Mouse (Mus musculus) small intestine, adult 2 months (tissue): ENCODE data around the gene Dock9. TPM values are rescaled to one million over a fixed set of nuclear protein-coding genes. Genes with fewer than 3 reads are reported as not detected.
"Not testable (repeated sequence)": the region's sequence is repeated elsewhere in the genome, so short reads cannot be mapped to it uniquely, and the experiment has no call there.

ENCODE experiments used
- H3K27ac ChIP-seq: fragments of 200-500 bp; 2 replicates; pipeline ENCODE4 v1.5.1; 2012; ENCODE audit warnings: low read depth, low read length, control low read depth, inconsistent platforms; ENCODE audit not compliant: insufficient read depth
- H3K27me3 ChIP-seq: fragments of 200-500 bp; 2 replicates; pipeline ENCODE4 v1.6.1; 2012; ENCODE audit warnings: mild to moderate bottlenecking, moderate library complexity, low read length, inconsistent platforms; ENCODE audit not compliant: control insufficient read depth, insufficient read depth
- H3K36me3 ChIP-seq: fragments of 200-500 bp; 2 replicates; pipeline ENCODE4 v1.6.1; 2012; ENCODE audit warnings: mild to moderate bottlenecking, low read length, control low read depth, inconsistent platforms; ENCODE audit not compliant: control insufficient read depth, insufficient read depth
- H3K4me1 ChIP-seq: fragments of 200-500 bp; 2 replicates; pipeline ENCODE4 v1.6.1; 2012; ENCODE audit warnings: low read length, inconsistent platforms, mixed read lengths; ENCODE audit not compliant: control insufficient read depth, insufficient read depth, insufficient read length
- H3K4me3 ChIP-seq: fragments of 200-500 bp; 2 replicates; pipeline ENCODE4 v1.5.1; 2012; ENCODE audit warnings: low read depth, mild to moderate bottlenecking, control low read depth, inconsistent platforms, low read length, moderate library complexity
- CTCF ChIP-seq: fragments of 200-500 bp; IDR thresholded peaks from 2 replicates; pipeline ENCODE4 v1.5.1; 2012; ENCODE audit warnings: low read depth, mild to moderate bottlenecking, control low read depth, inconsistent platforms, low read length, moderate library complexity, mixed read lengths; ENCODE audit not compliant: insufficient replicate concordance, insufficient read length; ENCODE audit errors: extremely low read depth
- POLR2A ChIP-seq: fragments of 200-500 bp; IDR thresholded peaks from 2 replicates; pipeline ENCODE4 v1.6.1; 2012; ENCODE audit warnings: low read depth, mild to moderate bottlenecking, control low read depth, inconsistent platforms, low read length, moderate library complexity
- WGBS: fragments of 180-500 bp; shearing (Covaris S2); methylation state at CpG from one replicate; pipeline ENCODE4 v1.1.7; 2018; 5-methylcytosine and 5-hydroxymethylcytosine counted together
- polyA plus RNA-seq: library from polyadenylated mRNA; depleted of rRNA; stranded (reverse); fragments of >200 nt; gene quantifications from 2 replicates; pipeline ENCODE4 v1.2.3, GENCODE M21; 2012

Dock9 gene
- polyA plus RNA-seq, 1 experiment, result 5.7 TPM

DNA sequence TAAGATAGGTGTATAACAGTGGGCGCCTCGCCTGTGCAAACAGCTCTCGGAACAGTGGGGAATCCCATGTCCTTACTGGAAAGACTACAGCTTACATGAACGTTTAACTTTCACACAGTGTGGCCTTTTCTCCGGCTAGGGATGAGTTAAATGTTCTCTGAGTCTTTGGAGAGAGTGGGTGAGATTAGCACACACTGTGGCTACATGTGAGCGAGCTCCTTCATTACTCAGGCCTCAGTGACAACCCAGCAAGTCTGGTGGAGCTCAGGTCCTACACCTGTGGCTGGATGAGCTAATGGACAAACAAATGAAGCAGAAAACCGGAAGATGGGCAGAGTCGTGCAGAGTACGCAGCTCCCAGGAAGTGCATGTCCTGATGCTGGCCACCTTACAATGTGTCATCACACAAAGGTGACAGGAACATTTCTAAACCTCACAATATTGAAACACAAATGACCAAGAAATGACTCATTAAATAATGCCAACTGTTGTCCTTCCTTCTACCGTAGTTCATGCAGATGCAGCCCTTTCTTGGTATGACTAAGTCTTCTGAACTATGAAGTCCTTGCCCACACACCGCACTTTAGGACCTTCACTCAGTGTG is 103.5 kb downstream of the Dock9 start:
- Histone ChIP-seq H3K4me3 (no peak overlapping the region), H3K36me3 (no peaks in the 10 kb centered on the region), H3K27ac (no peak overlapping the region), H3K4me1 (no peaks in the 10 kb centered on the region; the same call in none of the 2 replicates), H3K27me3 (no peaks in the 10 kb centered on the region)
- WGBS, result 85% methylated on average over 11 of the region's 11 CpGs
- TF ChIP-seq POLR2A, result no peak
- TF ChIP-seq CTCF, result no peak

DNA sequence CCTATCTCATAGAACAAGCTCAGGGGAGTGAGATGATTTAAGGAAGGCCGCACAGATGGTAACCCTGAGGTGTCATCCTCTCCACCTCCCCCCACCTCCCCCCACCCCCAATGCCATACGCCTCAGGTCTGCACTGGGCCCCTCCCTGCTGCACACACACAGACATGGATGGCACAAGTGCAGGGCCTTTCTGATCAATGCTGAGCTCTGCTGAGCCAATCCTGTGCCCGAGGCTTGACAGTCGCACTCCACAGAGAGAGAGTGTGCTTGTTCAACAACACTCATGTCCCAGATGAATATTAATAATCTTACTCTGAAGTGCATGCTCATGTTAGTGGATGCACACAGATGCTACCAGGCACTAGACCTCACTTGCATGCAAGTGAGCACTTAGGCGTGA is 108.0 kb downstream of the Dock9 start:
- 82% methylated on average over 5 of the region's 5 CpGs for WGBS
- not testable (repeated sequence) for H3K36me3 ChIP-seq, H3K27ac ChIP-seq, H3K27me3 ChIP-seq, H3K4me3 ChIP-seq, H3K4me1 ChIP-seq

DNA sequence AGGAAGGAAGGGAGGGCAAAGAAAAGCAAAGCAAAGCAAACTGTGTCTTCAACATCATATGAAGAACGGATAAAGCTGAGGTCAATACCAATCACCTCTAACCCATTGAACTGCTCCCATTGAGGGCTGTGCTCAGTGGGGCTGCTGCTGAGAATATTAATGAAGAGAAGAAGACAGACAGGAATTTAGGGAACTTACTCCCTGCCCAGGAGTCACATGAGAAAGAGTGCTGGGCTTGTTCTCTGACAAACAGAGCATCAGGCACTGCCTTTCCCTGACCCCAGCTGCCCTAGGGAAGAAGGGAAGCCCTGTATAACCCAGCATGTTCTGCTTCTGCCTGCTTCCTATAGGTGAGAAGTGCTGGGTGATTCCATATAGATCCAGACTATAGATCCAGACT is 109.5 kb downstream of the Dock9 start:
- WGBS, result 82% methylated on average over 1 of the region's 1 CpGs
- no peak overlapping the region for H3K4me3 ChIP-seq
- TF ChIP-seq CTCF (no peak), POLR2A (no peak)

DNA sequence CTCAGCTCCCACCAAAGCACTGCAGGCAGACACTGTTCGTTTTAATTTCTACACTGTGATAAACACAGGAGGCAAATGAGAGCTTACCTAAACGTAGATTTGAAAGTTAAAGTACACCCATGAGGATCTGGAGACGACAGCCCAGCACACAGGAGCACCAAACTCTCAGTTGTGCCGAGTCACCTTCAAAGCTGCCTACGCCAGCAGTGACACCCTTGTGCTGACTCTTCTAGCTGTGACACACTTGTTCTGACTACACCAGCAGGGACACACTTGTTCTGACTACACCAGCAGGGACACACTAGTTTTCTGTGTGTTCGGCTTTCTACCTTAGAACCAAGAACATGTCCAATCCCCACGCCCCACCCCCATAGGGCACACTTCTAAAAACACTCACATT is 110.4 kb downstream of the Dock9 start:
- Histone ChIP-seq H3K27me3 (no peaks in the 10 kb centered on the region; the same call in 1 of the 2 replicates), H3K4me1 (no peaks in the 10 kb centered on the region), H3K4me3 (no peak overlapping the region), H3K36me3 (no peaks in the 10 kb centered on the region), H3K27ac (no peak overlapping the region)
- TF ChIP-seq POLR2A, result no peak
- no peak for TF ChIP-seq CTCF
- WGBS, result 82% methylated on average over 7 of the region's 7 CpGs

More for the DNA sequence above, 109.5 kb downstream of the Dock9 start:
- H3K36me3 ChIP-seq, result no peaks in the 10 kb centered on the region
- no peaks in the 10 kb centered on the region; the same call in 1 of the 2 replicates for H3K27me3 ChIP-seq
- no peaks in the 10 kb centered on the region for H3K4me1 ChIP-seq
- H3K27ac ChIP-seq, result no peak overlapping the region

DNA sequence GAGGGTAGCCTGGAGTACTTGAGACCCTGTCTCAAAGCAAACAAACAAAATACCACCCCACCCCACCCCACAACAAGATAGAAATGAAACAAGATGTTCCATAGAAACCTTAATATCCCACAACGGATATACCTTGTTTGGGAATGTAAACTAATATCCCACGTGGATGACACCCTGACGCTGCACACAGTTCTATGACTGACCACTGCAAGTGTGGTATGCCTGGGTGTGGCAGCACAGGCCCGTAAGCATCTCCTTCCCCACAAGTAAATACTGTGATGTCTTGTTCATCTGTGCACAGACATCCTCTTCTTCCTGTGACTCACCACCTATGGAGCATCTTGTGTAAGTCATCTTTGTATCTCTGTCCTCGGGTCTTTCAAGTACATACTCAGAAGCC is 118.7 kb downstream of the Dock9 start:
- Histone ChIP-seq H3K36me3 (no peaks in the 10 kb centered on the region), H3K4me3 (no peak overlapping the region), H3K4me1 (peaks cover 4% of the 10 kb centered on the region), H3K27me3 (no peaks in the 10 kb centered on the region), H3K27ac (no peak overlapping the region)
- 84% methylated on average over 5 of the region's 5 CpGs for WGBS
- no peak for TF ChIP-seq POLR2A
- TF ChIP-seq CTCF, result no peak

DNA sequence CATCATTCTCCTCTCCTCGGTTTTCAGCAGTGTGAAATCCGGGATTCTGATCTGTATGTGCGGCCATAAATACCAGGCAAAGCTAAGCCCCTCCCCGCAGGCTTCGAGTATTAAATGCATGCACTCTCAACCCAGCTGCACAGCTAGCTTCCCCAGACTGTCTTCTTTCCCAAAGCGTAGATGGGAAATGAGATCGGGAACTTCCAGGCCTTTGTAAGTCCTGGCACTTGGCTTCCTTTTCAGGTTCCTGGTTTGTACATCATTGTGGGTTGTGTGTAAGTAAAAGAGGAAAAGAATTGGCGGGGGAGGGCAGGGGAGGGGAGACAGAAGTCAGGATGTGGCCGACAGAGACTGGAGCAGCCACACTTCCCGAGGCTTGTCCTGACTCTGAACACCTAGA is 119.2 kb downstream of the Dock9 start:
- WGBS, result 58% methylated on average over 10 of the region's 10 CpGs
- H3K4me3 ChIP-seq, result no peak overlapping the region
- no peak for TF ChIP-seq POLR2A
- no peak for TF ChIP-seq CTCF
- H3K36me3 ChIP-seq, result no peaks in the 10 kb centered on the region
- H3K27ac ChIP-seq, result no peak overlapping the region
- H3K27me3 ChIP-seq, result no peaks in the 10 kb centered on the region
- H3K4me1 ChIP-seq, result peaks cover 4% of the 10 kb centered on the region

DNA sequence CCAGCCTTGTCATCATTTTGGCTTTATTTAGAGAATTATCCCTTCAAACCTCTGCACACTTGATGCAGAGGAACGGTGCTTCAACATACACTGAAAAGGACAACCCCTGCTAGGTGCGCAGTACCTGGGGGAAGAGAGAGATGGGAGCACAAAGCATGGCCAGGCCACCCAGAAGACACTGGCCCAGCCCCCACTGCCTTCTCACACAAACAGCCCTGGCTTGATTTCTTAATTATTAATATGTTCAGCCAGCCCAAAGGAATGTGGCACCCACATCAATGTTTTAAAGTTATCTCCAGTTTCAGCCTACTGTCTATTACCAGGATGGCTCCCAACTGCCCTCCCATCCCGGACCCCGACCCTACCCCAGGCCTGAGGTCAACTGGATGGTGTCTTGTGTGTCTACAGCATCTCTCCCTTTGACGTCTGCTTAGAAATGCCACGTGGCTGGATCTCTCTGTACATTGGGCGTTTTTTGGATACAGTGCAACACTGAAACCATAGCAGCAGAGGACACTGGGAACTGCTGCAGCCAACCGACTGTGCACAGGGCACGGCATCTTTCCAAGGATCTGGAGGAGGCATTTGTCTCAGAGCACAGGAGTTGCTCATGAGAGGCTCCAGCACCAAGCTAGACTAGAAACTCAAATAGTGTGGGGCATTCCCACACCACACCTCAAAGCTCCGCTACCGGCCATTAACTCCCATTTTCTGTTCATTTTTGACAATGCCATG is 120.9 kb downstream of the Dock9 start:
- H3K27ac ChIP-seq, result no peak overlapping the region
- H3K4me3 ChIP-seq, result no peak overlapping the region
- peaks cover 4% of the 10 kb centered on the region for H3K4me1 ChIP-seq
- WGBS, result 87% methylated on average over 11 of the region's 11 CpGs
- TF ChIP-seq CTCF, result no peak
- TF ChIP-seq POLR2A, result no peak
- H3K36me3 ChIP-seq, result no peaks in the 10 kb centered on the region
- no peaks in the 10 kb centered on the region for H3K27me3 ChIP-seq
